Mouse (Mus musculus) ES-E14 (cell line): ENCODE measurements around the gene Spcs1. TPM values are rescaled to one million over a fixed set of nuclear protein-coding genes. Genes with fewer than 3 reads are reported as not detected.
A peak's percentile ranks its signal among the peaks of the same experiment; 100 is the strongest.

Source experiments
- DNase-seq: peaks from one replicate; pipeline ENCODE4 v3.0.0-alpha.2; 2013; ENCODE audit warnings: low read depth, low spot score
- H3K27ac ChIP-seq: 2 replicates; pipeline ENCODE4 v1.5.1; 2012; ENCODE audit warnings: low read depth, mild to moderate bottlenecking, low read length, moderate library complexity, mixed read lengths; ENCODE audit not compliant: poor library complexity, insufficient read depth, severe bottlenecking
- H3K36me3 ChIP-seq: 2 replicates; pipeline ENCODE4 v1.6.1; 2012; ENCODE audit warnings: mild to moderate bottlenecking, low read length, moderate library complexity, mixed read lengths; ENCODE audit not compliant: control insufficient read depth, poor library complexity, insufficient read depth, severe bottlenecking
- H3K4me1 ChIP-seq, 2 experiments: fragments of 150-350 bp in 1 of 2; sonication (generic) in 1 of 2; 2 replicates each; pipeline ENCODE4 v1.6.1; 2012; ENCODE audit warnings: low read length in 2 of 2, mild to moderate bottlenecking in 1 of 2, mixed read lengths in 1 of 2; ENCODE audit not compliant: control insufficient read depth in 2 of 2, insufficient read depth in 2 of 2, poor library complexity in 1 of 2
- H3K4me3 ChIP-seq, 2 experiments: fragments of 150-350 bp in 1 of 2; sonication (generic) in 1 of 2; 2 replicates each; pipeline ENCODE4 v1.5.1; 2012; ENCODE audit warnings: low read length in 2 of 2, low read depth in 1 of 2, mild to moderate bottlenecking in 1 of 2, mixed read lengths in 1 of 2; ENCODE audit not compliant: insufficient read depth in 1 of 2, poor library complexity in 1 of 2, severe bottlenecking in 1 of 2
- H3K9ac ChIP-seq: 2 replicates; pipeline ENCODE4 v1.6.1; 2012; ENCODE audit warnings: low read depth, mild to moderate bottlenecking, low read length, mixed read lengths; ENCODE audit not compliant: poor library complexity, insufficient read depth, severe bottlenecking
- H3K9me3 ChIP-seq: fragments of 150-350 bp; sonication (generic); 2 replicates; pipeline ENCODE4 v1.6.1; 2012; ENCODE audit warnings: low read depth, mild to moderate bottlenecking, low read length; ENCODE audit not compliant: control insufficient read depth, insufficient read depth
- CHD2 ChIP-seq: IDR thresholded peaks from 2 replicates; pipeline ENCODE4 v1.6.1; 2014; ENCODE audit warnings: mild to moderate bottlenecking, low read depth, low read length, inconsistent platforms
- HCFC1 ChIP-seq: IDR thresholded peaks from 2 replicates; pipeline ENCODE4 v1.6.1; 2012; ENCODE audit warnings: low read length, inconsistent platforms, borderline replicate concordance; ENCODE audit not compliant: insufficient read depth
- MAFK ChIP-seq: IDR thresholded peaks from 2 replicates; pipeline ENCODE4 v1.6.1; 2014; ENCODE audit warnings: mild to moderate bottlenecking, low read depth, low read length, inconsistent platforms; ENCODE audit not compliant: insufficient read depth
- ZC3H11A ChIP-seq: IDR thresholded peaks from 2 replicates; pipeline ENCODE4 v1.6.1; 2012; ENCODE audit warnings: low read depth, mild to moderate bottlenecking, inconsistent platforms, low read length, borderline replicate concordance
- ZNF384 ChIP-seq: IDR thresholded peaks from 2 replicates; pipeline ENCODE4 v1.6.1; 2012; ENCODE audit warnings: low read depth, low read length, inconsistent platforms
- in situ Hi-C, 2 experiments: fragments of 600-800 bp; cut with MboI; formaldehyde crosslinking; loops; one replicate each; pipeline ENCODE4 v1.15.1; 2025; ENCODE audit warnings: low sequenced_read_pairs in 2 of 2, inconsistent platforms in 1 of 2; ENCODE audit not compliant: unreplicated experiment in 2 of 2
- total RNA-seq: library from RNA; depleted of rRNA; stranded (reverse); fragments of 300-350 nt; gene quantifications from 2 replicates; pipeline ENCODE4 v1.2.3, GENCODE M21; 2012

Gene Spcs1
- total RNA-seq, 1 experiment, result 182 TPM

DNA sequence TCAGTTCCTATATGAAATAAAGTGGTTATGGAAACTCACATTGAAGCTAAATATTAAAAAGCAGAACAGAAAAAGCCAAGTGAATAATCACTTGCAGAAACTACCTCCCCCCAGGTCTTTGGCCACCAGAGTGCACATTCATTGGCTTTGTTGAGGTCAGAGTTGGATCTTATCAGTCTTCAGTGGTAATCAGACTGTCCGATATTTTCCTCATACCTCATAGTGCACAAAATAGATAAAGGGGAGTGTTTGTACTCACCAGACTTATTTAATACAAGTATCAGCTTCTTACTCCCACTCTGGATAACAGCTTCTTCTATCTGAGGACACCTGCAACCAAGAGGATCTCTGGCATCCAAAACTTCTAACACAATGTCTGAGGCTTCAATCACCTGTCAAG is 14.6 kb upstream of the Spcs1 start:
- in situ Hi-C loops, result no loop called here
- DNase-seq, result no peak
- Histone ChIP-seq H3K4me3 (no peak overlapping the region), H3K4me1 (peaks cover 4% of the 10 kb centered on the region in 2 experiments), H3K27ac (no peak overlapping the region), H3K9ac (no peak overlapping the region), H3K9me3 (no peaks in the 10 kb centered on the region), H3K36me3 (peaks cover 56% of the 10 kb centered on the region)
- TF ChIP-seq MAFK (no peak), CHD2 (no peak), ZC3H11A (no peak), HCFC1 (no peak), ZNF384 (no peak)

DNA sequence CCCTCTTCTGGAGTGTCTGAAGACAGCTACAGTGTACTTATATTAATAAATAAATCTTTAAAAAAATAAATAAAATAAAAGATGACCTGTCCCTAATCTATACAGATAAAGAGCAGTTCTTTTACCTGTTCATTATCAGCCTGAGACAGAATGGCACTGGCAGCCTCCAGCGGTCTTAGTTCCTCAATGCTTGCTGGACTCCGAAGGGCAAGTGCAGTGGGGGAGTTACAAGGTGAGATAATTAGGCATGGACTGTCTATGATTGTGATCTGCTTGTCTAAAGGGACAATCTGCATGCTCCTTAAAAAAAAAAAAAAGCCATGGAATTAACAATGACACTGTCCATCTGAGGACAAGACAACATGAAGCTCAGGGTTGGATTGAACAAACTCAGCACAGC is 12.5 kb upstream of the Spcs1 start:
- Histone ChIP-seq H3K9me3 (no peaks in the 10 kb centered on the region), H3K4me1 (peaks cover 3 to 4% of the 10 kb centered on the region in 2 experiments; a peak in 3 of 4 replicates), H3K9ac (no peak overlapping the region), H3K27ac (no peak overlapping the region), H3K36me3 (peaks cover 56% of the 10 kb centered on the region), H3K4me3 (no peak overlapping the region)
- DNase-seq, result no peak
- in situ Hi-C loops, result no loop called here
- TF ChIP-seq HCFC1 (no peak), CHD2 (no peak), ZNF384 (no peak)

DNA sequence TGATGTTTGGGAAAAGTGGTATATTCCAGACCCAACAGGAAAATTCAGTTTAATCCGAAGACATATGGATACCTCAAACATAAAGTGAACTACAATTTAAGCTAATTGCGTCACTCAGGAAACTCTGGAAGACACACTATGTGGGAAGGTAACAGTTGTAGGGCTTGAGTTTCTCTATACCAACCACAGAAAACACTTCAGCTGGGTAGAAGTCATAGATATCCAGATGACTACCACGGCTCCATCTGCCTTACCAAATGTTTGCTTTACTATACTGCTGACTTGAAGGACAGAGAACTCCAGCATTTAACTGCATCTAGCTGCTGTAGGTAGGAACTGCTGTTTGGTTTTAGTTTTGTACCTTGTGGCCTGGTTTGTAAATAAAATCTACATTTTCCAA is 10.1 kb upstream of the Spcs1 start:
- Histone ChIP-seq H3K4me1 (peaks cover 0 to 3% of the 10 kb centered on the region in 2 experiments; a peak in 2 of 4 replicates), H3K27ac (no peak overlapping the region), H3K36me3 (peaks cover 46% of the 10 kb centered on the region), H3K4me3 (no peak overlapping the region), H3K9me3 (no peaks in the 10 kb centered on the region), H3K9ac (no peak overlapping the region)
- in situ Hi-C loops, result no loop called here
- no peak for DNase-seq
- TF ChIP-seq CHD2, result 0 out of 2 replicates have a peak, but pooled peaks have one; percentile 54
- TF ChIP-seq HCFC1, result no peak

DNA sequence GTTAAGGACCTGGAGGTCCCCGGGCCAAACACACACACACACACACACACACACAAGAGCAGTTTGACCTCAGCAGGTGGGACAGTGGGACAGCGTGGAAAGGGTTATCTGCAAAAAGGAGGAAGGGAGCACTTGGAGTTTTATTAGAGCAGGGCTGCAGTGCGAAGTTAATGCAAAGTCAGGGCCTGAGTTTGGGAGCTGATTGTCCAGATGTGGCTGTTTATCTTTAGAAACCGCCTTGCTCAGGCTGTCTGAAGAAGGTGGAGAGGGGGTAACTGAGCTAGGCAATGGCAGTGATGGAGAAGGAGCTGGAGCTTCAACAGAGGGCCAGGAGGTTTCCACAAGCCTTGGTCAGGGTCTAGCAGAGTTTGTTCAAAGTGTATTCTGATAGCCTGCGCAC is 5.3 kb upstream of the Spcs1 start:
- Histone ChIP-seq H3K27ac (no peak overlapping the region), H3K36me3 (peaks cover 8% of the 10 kb centered on the region), H3K4me3 (no peak overlapping the region), H3K4me1 (peaks cover 0 to 3% of the 10 kb centered on the region in 2 experiments; a peak in 1 of 4 replicates), H3K9ac (no peak overlapping the region), H3K9me3 (no peaks in the 10 kb centered on the region)
- in situ Hi-C loops, result no loop called here
- TF ChIP-seq ZNF384 (no peak), HCFC1 (no peak), MAFK (no peak), CHD2 (no peak), ZC3H11A (no peak)
- DNase-seq, result no peak

DNA sequence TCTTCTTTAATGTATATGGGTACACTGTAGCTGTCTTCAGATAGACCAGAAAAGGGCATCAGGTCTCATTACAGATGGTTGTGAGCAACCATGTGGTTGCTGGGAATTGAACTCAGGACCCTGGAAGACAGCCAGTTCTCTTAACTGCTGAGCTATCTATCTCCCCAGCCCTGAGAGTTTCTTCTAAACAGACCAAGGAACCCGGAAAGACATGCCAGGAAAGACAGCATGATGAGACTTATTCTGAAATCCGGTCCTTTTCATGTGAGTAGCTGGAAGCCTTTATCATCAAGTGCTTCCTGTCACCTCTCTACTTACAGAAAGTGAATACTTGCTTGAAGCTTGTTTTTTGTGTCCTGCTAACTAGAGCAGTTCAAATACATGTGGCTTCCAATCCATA is 3.1 kb upstream of the Spcs1 start:
- Histone ChIP-seq H3K36me3 (peaks cover 4% of the 10 kb centered on the region; the same call in 1 of the 2 replicates), H3K27ac (no peak overlapping the region), H3K4me1 (peaks cover 0 to 3% of the 10 kb centered on the region in 2 experiments; a peak in 1 of 4 replicates), H3K4me3 (no peak overlapping the region), H3K9ac (no peak overlapping the region), H3K9me3 (no peaks in the 10 kb centered on the region)
- in situ Hi-C loops, result no loop called here
- TF ChIP-seq ZNF384, result no peak
- no peak for TF ChIP-seq HCFC1
- no peak for TF ChIP-seq CHD2
- DNase-seq, result no peak
